Mouse (Mus musculus): Measurements from ENCODE around the gene Pde4a.
A peak's percentile ranks its signal among the peaks of the same experiment; 100 is the strongest.
"Not testable (repeated sequence)": the region's sequence is repeated elsewhere in the genome, so short reads cannot be mapped to it uniquely, and the experiment has no call there.

Pde4a gene

DNA sequence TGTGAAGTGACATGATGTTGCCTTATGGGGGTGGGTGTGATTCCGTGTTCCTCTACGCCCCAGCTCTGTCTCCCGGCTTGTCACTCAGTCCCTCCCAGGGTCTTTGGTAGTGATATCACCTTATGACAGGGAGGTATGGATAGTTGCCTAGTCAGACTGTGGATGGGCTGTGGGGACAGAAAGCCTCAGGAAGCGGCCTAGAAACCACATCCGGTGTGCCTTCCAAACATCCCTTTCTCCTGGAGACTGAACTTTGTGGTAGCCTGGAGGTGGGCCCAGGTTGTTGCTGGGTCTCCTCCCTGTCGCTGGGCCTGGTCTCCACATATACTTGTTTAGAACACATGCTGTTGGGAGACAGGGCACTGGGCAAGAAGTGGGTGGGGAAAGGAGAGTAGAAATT is 17.9 kb downstream of the Pde4a start:
- DNase-seq (ENCODE audit: low spot score in 2 of 2), result no peak

DNA sequence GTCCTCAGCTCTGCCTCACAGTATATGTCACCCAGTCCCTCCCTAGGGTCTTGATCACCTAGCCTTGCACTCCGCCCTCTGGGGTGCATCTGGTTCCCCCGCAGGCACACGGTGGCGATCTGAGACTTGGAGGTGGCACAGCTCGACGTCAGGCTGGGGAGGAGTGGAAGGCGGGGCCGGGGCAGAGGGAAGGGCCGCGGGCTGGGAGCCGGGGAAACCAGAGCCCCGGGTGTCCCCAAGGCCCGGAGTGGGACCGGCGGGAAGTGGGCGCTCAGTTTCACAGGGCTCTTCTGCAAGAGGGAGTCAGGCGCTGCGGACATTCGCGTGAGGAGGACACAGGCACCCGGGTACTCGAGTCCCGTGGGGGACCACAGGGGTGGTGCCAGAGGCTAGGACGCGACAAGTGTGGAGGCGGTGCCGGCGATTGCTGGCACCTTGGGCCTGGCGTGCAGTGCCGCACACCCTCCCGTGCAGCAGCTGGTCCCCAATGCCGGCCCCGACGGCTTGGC is 18.4 kb downstream of the Pde4a start:
- peak; percentile 51 to 63 for DNase-seq (ENCODE audit: low spot score in 2 of 2)

DNA sequence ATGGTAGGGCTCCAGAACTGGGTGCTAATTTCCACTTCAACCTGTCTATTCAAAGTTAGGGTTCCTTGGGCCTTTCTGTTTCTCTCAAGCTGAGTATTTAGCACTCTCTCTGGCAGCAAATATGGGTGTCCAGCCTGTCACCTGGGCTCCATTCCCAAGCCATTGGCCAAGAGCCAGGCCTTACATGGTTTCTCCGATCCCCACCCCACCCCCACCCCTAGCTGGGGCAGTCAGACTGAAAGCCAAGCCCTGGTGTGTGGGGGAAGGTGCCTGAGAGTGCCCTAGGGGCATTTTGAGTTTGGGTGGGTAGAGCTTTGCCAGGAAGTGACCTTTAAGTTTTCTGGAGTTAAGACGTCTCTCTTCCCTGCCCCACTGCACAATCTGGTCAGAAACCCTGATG is 19.2 kb downstream of the Pde4a start:
- no peak for DNase-seq (ENCODE audit: low spot score in 2 of 2)

DNA sequence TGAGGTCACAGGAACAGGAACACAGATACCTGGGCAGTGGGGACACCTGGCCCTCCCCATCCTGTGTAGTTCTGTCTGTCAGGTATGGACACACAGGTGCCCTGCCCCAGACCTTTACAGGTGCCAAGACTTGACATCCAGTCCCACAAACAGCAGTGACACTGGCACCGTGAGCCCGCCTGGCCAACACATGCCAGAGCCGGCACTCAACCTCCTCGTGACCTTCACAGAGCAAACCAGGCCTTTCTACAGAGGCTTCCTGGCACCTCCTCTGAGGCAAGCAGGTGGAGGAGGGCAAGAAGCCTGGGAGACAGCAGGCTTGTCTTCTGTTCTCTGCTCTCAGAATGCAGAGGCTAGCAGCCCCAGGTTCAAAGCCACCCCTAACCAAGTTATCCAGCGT is 19.9 kb downstream of the Pde4a start:
- DNase-seq (ENCODE audit: low spot score in 2 of 2), result no peak

DNA sequence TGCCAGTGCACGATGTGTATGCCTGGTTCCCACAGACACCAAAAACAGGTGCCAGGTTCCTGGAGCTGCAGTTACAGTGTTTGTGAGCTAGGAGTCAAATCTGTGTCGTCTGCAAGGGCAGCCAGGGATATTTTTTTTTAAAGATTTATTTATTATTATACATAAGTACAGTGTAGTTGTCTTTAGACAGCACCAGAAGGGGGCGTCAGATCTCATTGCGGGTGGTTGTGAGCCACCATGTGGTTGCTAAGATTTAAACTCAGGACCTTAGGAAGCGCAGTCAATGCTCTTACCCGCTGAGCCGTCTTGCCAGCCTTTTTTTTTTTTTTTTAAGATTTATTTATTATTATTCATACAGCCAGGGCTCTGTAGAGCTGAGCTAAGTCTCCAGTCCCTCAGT is 24.4 kb downstream of the Pde4a start:
- DNase-seq (ENCODE audit: low spot score in 2 of 2), result no peak

DNA sequence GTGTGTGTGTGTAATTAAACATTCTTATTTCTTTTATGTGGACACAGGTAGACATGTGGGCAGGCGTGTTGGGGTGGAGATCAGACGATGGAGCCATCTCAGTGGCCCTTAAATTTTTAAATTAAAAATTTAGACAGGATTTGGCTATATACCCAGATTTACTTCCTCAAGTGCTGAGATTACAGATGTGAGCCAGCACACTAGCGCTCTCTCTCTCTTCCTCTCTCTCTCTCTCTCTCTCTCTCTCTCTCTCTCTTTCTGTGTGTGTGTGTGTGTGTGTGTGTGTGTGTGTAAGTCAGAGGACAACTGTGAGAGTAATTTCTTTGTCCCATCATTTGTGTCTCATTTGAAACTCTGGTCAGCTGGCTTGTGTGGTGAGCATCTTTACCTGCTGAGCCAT is 25.2 kb downstream of the Pde4a start:
- no peak for DNase-seq (ENCODE audit: low spot score in 2 of 2)

DNA sequence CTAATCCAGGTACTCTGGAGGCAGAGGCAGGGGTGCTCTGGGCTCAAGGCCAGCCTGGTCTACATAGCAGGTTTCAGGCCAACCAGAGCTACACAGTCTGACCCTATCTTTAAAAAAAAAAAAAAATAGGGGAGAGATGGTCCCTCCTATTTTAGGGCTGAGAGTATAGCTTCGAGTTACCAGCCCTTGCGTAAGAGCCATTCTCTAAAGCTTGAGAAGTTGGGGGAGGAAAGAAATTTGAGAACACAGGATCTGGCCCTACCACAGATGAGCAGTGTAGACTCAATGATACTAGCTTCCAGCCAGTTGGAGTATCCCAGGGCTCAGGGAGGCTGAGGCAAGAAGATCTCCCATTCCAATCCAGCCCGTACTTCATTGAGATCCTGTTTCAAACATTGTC is 28.3 kb downstream of the Pde4a start:
- no peak for DNase-seq (ENCODE audit: low spot score in 2 of 2)

DNA sequence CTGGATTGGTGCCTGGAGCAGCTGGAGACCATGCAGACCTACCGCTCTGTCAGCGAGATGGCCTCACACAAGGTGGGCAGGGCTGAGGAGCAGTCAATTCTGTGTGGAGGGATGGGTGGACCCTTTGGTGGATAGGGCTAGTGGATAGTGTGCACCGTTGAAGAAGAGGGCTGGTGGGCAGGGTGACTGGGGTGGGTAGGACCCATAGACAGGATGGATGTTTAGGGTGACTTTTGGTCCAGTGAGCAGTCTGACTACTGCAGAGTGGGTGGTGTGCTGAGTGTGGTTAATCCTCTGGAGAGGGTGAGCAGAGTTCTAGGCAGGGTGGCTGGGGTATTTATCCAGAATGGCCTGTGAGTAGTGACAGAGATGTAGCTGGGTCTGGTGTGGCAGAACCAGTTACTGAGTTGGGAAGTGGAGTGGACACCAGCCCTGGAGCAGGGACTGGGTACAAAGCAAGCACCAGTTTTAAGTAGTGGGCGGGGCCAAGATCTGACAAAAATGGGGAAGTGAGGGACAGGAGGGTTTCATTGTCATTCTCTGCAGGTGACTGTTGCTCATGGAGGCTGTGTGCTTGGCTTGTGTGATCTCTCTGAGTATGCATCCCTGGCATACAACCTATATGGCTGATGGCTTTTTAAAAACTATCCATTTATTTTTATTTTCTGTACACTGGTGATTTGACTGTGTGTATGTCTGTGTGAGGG is 29.4 kb downstream of the Pde4a start:
- peak; percentile 24 to 51 for DNase-seq (ENCODE audit: low spot score in 2 of 2)

DNA sequence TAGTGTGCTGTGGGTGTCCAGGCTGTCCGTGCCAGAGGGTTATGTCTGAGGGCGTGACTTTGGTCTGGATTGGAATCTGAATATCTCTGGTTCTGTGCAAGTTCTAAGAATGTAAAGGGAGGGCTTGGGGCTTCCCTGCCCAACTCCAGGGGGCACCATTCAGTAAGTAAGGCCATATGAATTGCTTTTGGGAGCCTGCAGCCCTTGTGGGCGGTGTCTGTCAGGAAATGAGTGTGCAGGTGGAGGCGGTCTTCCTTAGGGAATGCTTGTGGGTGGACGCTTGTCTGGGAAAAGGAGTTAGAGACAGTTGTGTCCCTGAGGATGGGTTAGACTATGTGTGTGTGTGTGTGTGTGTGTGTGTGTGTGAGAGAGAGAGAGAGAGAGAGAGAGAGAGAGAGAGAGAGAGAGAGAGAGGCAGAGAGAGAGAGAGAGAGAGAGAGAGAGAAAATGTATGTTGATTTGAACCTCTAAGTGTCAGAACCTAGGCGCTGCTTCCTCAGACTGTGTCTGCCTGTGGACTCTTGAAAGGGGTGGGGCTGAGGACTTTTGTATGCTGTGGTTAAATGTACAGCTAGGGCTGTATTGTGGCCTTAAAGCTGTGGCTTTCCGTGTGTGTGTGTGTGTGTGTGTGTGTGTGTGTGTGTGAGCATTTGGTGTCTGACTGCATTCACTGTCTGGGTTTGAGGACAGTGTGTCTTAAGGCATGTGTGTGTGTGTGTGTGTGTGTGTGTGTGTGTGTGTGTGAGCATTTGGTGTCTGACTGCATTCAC is 30.4 kb downstream of the Pde4a start:
- DNase-seq (ENCODE audit: low spot score in 2 of 2), result not testable (repeated sequence)

DNA sequence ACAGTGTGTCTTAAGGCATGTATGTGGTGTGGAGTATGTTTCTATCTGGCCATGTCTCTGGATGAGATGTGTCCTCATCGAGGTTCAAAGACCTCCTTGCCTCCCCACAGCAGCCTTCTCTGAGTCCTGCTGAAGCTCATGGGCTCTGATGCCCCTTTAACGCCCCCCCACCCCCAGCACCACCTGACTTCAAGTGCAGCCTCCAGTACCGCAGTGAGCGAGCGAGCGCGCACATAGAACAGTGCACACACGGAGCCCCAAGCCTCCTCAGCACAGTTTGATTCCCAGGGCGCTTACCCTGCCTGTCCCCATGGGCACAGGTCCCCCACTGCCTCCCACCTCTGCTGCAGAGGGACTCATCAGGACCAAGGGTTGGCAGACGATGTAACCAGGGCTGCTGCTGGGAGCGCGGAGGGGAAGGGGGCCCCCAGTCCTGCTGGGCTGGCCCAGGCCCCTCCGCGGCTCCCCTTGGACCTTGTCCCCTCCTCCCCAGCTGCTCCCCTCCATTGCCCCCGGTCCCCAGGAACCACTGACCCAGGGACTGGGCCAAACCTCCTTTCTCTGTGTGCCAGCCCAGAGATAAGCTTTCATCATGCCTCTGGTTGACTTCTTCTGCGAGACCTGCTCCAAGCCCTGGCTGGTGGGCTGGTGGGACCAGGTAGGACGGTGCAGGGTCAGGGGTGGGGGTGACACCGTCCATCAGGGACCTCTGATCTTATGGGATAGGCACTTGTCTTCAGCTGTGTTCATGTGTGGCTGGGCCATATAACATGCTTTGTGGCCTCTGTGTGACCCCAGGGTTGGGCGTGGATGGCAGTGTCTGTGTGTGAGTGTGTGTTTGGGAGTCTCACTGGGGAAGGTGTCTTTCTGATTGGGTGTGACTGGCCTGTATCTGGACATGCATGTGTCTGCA is 31.3 kb downstream of the Pde4a start:
- DNase-seq (ENCODE audit: low spot score in 2 of 2), result no peak

DNA sequence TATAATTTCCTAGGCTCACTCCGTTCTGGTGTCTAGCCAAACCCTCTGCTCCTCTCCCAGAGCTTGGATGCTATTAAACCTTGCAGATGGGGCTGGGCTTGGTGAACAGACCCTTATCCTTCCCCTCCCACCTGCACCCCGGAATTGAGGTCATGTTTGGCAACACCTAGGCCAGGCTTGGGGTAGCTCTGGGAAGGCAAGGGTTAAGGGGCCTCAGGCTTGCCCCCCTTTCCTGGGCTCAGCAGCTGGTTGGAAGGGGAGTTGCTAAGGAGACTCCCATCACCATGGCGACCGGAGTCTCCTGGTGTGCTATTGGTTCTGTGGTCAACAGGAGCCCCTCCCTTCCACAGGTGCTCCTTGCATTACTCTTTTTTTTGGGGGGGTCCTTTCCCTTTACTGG is 32.5 kb downstream of the Pde4a start:
- DNase-seq (ENCODE audit: low spot score in 2 of 2), result no peak

DNA sequence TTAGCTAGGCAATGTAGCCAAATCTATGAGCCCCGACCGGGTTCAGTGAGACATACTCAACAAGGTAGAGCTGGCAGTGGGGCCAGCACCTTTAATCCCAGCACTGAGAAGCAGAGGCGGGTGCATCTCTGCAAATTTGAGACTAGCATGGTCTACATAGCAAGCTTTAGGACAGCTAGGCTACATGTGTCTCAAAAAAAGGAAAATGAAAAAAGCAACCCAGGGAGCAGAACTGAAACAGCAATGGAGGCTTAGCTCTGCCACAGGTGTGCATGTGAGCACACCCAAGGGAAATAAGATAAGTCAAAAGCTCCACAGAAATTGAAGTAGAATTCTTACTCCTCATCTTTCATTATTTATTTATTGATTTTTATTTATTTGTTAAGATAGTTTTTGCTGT is 33.4 kb downstream of the Pde4a start:
- DNase-seq (ENCODE audit: low spot score in 2 of 2), result no peak

DNA sequence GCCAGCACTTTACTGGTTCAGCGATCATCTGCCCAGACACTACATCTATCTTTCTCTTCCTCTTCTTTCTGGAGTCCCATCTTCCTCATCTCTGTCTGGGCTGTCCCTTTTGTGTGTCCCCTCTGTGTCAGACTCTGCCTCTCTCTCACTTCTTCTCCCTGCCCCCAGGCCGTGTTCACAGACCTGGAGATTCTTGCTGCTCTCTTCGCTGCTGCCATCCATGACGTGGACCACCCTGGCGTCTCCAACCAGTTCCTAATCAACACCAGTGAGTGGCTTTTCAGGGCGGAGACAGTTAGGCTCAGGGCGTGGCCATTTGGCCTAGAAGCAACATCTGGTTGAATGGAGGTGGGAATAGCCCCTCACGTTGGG is 38.6 kb downstream of the Pde4a start:
- no peak for DNase-seq (ENCODE audit: low spot score in 2 of 2)

DNA sequence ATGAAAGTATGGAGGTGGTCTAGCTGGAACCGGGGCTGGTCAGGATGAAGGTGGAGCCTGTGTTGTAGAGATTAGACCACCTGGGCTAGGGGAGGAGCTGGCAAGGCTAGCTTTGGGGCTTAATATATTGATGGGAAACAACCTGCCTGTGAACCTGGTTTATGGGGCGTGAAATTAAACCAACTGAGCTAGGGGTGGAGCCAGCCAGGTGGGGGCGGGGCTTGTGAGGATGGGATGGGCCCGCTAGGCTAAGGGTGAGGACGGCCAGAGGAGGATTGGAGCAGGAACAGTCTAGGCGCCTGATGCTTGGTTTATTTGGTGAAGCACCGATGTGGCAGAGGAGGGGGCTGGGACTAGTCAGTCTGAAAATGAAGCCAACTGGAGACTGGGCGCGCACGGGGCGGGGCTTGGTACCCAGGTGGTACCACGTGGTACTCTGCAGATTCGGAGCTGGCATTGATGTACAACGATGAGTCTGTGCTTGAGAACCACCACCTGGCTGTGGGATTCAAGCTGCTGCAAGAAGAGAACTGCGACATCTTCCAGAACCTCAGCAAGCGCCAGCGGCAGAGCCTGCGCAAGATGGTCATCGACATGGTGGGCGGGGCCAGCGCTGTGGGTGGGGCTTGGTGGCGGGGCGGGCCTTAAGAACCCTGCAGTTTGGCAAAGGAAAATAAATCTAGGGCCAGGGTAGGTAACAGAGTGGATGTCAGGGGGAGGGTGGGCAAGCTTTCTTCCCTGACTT is 39.2 kb downstream of the Pde4a start:
- no peak for DNase-seq (ENCODE audit: low spot score in 2 of 2)

DNA sequence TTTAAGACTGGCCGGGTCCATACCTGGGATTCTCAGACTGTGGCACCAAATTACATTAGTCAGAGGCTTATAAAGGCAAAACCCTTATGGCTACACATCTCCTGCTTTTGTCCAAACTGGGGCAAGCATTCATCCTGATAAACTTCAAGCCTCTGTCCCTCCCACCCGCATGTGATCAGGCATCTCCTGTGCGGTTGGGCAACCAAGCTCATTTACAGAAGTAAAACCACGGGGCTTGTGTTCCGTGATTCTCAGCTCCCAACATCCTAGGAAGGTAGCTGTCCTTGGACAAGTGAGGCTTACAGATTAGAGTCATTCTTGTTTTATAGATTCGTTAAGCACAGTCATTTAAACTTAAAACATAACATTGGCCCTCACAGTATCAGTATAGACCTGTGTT is 41.3 kb downstream of the Pde4a start:
- no peak for DNase-seq (ENCODE audit: low spot score in 2 of 2)

DNA sequence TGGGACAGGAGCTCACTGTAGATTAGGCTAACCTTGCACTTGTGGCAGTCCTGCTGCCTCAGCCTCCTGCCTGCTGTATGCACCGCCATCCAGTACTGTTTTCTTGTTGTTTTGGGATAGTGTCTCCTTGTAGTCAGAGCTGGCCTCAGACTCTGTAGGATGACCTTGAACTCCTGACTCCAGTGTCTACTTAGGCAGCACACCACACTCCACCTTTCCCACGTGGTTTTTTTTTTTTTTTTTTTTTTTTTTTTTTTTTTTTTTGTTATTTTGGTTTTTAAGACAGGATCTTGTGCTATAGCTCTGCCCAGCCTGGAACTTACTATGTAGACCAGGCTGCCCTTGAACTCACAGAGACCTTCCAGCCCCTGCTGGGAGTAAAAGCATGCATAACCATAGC is 43.1 kb downstream of the Pde4a start:
- no peak for DNase-seq (ENCODE audit: low spot score in 2 of 2)

DNA sequence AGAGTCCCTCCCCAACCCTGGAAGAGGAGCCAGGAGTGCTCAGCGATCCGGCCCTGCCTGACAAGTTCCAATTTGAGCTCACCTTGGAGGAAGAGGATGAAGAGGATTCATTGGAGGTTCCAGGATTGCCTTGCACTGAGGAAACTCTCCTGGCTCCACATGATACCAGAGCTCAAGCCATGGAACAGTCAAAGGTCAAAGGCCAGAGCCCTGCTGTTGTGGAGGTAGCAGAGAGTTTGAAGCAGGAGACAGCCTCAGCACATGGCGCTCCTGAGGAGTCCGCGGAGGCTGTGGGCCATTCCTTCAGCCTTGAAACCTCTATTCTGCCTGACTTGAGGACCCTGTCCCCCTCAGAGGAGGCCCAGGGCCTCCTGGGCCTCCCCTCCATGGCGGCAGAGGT is 45.3 kb downstream of the Pde4a start:
- no peak for DNase-seq (ENCODE audit: low spot score in 2 of 2)

DNA sequence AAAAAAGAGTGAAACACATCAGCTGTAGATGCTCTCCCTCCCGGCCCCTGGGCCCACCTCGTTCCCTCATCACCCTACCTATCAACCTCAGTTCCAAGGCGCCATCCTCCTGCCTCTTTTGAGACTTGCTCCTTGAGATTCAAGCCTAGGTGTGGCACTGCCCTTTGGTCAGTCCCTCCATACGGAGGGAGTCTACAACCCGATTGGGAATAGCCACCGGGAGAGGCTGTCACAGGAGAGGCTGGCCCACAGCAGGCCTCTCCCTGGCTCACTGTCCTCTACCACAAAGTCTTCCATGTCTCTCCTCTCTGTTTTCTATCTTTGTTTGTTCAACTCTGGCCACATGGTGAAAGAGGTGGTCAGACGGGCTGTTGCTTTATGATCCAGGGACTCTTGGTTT is 46.1 kb downstream of the Pde4a start:
- DNase-seq (ENCODE audit: low spot score in 2 of 2), result no peak

DNA sequence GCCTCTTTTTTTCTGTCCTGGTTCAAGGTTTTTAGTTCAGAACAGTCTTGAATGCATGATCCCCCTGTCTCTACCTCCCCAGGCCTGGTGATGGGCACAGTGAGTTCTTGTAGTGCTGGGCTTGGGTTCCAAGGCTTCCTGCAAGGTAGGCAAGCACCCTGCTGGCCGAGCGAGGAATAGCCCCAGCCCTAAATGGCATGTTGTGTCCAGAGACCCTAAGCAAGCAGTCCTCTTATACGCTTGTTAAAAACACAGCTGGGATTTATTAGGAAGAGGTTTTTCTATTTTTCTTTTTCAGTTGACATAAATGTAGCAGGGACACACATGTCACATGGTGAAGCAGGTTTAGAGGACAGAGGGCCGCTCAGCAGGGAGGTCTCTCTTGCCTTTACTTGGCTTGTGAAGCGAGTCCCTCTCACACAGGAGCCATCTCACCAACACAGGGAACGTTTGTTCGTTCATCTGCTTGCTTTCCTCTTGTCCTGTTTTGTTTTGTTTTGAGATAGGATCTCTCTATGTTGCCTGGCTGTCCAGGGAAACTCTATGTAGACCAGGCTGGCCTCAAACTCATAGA is 48.2 kb downstream of the Pde4a start:
- no peak for DNase-seq (ENCODE audit: low spot score in 2 of 2)

DNA sequence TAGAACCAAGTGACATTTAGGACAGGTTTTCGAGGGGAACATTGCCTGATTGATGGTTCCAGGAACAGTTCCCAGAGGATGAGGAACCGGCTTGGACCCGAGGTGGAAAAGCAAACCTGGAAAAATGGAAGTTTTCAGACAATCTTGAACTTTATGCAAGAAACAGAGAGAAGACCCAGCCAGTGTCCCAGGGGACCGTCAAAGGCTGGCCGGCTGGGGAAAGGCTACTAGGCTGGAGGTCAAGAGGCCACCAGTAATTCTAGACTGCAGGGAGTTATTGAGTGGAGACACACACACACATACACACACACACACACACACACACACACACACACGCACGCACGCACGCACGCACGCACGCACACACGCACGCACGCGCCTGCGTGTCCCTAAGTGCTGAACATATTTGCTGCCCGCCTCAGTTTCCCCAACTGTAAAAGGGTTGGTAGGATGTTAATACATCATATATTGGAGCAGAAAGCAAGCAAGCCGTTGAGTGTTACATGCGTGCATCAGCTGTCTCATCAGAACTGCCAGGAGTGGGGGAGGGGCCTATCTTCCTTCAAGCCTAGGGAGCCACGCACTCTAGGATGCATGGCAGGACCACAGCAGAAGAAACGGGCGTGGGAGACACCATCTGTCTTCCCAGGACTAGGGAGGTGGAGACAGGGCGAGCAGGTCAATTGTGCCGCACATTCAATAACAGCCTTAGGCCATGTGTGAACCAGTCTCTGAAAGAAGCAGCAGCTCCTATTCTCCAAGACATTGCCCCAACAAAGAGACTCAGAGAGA is 50.7 kb downstream of the Pde4a start:
- no peak for DNase-seq (ENCODE audit: low spot score in 2 of 2)

Measured in spleen, postnatal 14 days (tissue).